Mouse (Mus musculus): ENCODE results near the gene Chn2. TPM values are rescaled to one million over a fixed set of nuclear protein-coding genes. Genes with fewer than 3 reads are reported as not detected.
A peak's percentile ranks its signal among the peaks of the same experiment; 100 is the strongest.

The Chn2 gene
- polyA plus RNA-seq, 1 experiment from 2014 or later = 42.0 TPM

DNA sequence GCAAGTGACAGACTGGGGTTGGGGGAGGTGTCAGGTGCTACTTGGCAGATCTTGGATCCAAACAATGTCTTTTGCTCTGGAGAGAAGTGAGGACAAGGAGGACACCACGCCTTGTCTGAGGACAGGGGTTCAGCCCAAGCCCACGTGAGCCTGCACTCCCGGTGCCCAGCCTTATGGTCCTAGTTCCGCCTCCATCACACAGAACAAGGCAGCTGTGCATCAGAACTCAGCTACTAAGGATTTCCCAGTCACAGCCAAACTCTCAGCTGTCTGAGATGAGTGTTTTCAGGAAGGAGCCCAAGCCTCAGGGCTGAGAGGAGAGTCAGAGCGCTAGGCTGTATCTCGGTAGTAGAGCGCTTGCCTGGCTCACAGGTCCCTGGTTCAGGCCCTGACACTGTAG lies 214.5 kb downstream of the Chn2 start:
- Histone ChIP-seq H3K36me3 (ENCODE audit: control insufficient read depth, insufficient read depth) (no peaks in the 10 kb centered on the region), H3K27me3 (replicated peaks; ENCODE audit: control insufficient read depth, insufficient read depth, low read length) (no peaks in the 10 kb centered on the region), H3K4me1 (replicated peaks; ENCODE audit: control insufficient read depth, insufficient read depth, low read length) (peaks cover 5% of the 10 kb centered on the region; the same call in 1 of the 2 replicates), H3K9ac (replicated peaks; ENCODE audit: low read depth, low read length) (no peak overlapping the region), H3K4me2 (ENCODE audit: low read length) (no peak overlapping the region), H3K9me3 (ENCODE audit: control insufficient read depth, low read length) (no peaks in the 10 kb centered on the region), H3K4me3 (replicated peaks; ENCODE audit: low read length) (no peak overlapping the region), H3K27ac (ENCODE audit: low read length) (no peak overlapping the region)
- no peak for ATAC-seq
- WGBS = 74% methylated on average over 7 of the region's 7 CpGs

GRCm38 (mm10) chr6:54254759-54255158 lies 215.4 kb downstream of the Chn2 start:
- no peak overlapping the region for H3K27ac ChIP-seq (ENCODE audit: low read length)
- H3K4me2 ChIP-seq (ENCODE audit: low read length) = no peak overlapping the region
- H3K27me3 ChIP-seq (replicated peaks; ENCODE audit: control insufficient read depth, insufficient read depth, low read length) = no peaks in the 10 kb centered on the region
- ATAC-seq = no peak
- H3K36me3 ChIP-seq (ENCODE audit: control insufficient read depth, insufficient read depth) = no peaks in the 10 kb centered on the region
- H3K4me3 ChIP-seq (replicated peaks; ENCODE audit: low read length) = no peak overlapping the region
- H3K4me1 ChIP-seq (replicated peaks; ENCODE audit: control insufficient read depth, insufficient read depth, low read length) = peaks cover 5% of the 10 kb centered on the region; the same call in 1 of the 2 replicates
- no peak overlapping the region for H3K9ac ChIP-seq (replicated peaks; ENCODE audit: low read depth, low read length)
- WGBS = 69% methylated on average over 6 of the region's 6 CpGs
- no peaks in the 10 kb centered on the region for H3K9me3 ChIP-seq (ENCODE audit: control insufficient read depth, low read length)

- H3K4me1 ChIP-seq (replicated peaks; ENCODE audit: control insufficient read depth, insufficient read depth, low read length) = peaks cover 5% of the 10 kb centered on the region; the same call in 1 of the 2 replicates
- no peaks in the 10 kb centered on the region for H3K27me3 ChIP-seq (replicated peaks; ENCODE audit: control insufficient read depth, insufficient read depth, low read length)
- H3K9me3 ChIP-seq (ENCODE audit: control insufficient read depth, low read length) = no peaks in the 10 kb centered on the region
- no peak overlapping the region for H3K9ac ChIP-seq (replicated peaks; ENCODE audit: low read depth, low read length)
- H3K4me2 ChIP-seq (ENCODE audit: low read length) = no peak overlapping the region
- 15% methylated on average over 11 of the region's 11 CpGs for WGBS
- no peak overlapping the region for H3K4me3 ChIP-seq (replicated peaks; ENCODE audit: low read length)
- no peaks in the 10 kb centered on the region for H3K36me3 ChIP-seq (ENCODE audit: control insufficient read depth, insufficient read depth)
- no peak overlapping the region for H3K27ac ChIP-seq (ENCODE audit: low read length)
- peak; percentile 58; the same call in 1 of the 2 replicates for ATAC-seq
These were observed 216.0 kb downstream of the Chn2 start for GRCm38 (mm10) chr6:54255321-54255720.

- Histone ChIP-seq H3K4me1 (replicated peaks; ENCODE audit: control insufficient read depth, insufficient read depth, low read length) (peaks cover 5% of the 10 kb centered on the region; the same call in 1 of the 2 replicates), H3K4me2 (ENCODE audit: low read length) (no peak overlapping the region), H3K9ac (replicated peaks; ENCODE audit: low read depth, low read length) (no peak overlapping the region), H3K27me3 (replicated peaks; ENCODE audit: control insufficient read depth, insufficient read depth, low read length) (no peaks in the 10 kb centered on the region), H3K27ac (ENCODE audit: low read length) (no peak overlapping the region), H3K36me3 (ENCODE audit: control insufficient read depth, insufficient read depth) (no peaks in the 10 kb centered on the region), H3K9me3 (ENCODE audit: control insufficient read depth, low read length) (no peaks in the 10 kb centered on the region), H3K4me3 (replicated peaks; ENCODE audit: low read length) (no peak overlapping the region)
- ATAC-seq = no peak
- WGBS = 74% methylated on average over 10 of the region's 10 CpGs
These were observed 217.0 kb downstream of the Chn2 start for GRCm38 (mm10) chr6:54256397-54256796.

DNA sequence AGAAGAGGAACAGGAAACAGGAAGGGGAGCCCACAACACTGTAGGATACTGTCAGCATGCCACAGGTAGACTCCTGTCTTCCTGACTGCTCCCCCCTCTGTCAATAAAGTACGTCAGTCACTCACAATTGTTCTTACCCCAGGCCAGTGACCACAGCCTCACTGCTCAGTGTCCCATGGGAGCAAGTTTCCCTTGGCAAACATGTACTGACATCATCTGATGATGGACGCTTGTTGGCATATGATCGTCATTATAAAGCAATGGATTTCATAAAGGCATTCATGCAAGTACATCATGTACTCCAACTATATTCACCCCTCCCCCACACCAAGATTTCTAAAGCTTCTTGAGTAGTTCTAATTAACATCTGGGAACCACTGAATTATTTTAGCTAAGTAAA lies 218.2 kb downstream of the Chn2 start:
- 90% methylated on average over 3 of the region's 3 CpGs for WGBS

DNA sequence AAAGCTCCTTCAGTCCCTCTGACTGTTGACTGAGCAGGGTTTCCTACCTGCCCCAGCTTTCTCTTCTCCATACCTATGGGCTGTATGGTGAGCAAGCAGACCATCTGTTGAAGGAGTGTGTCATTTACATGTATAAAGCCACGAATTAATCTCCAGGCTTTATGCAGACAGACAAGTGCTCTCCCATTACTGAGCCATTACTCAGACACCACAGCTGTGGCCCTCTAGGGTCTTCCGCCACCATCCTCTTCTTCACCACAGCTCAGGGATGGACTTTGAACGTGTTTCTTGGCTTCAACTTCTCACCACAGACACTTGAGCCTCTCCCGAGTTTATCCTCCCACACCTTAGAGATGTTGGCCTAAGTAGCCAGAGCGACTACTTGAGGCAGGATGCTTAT lies 219.1 kb downstream of the Chn2 start:
- no peak for ATAC-seq
- H3K9me3 ChIP-seq (ENCODE audit: control insufficient read depth, low read length) = no peaks in the 10 kb centered on the region

More for the DNA sequence above, 218.2 kb downstream of the Chn2 start:
- no peak for ATAC-seq
- H3K9ac ChIP-seq (replicated peaks; ENCODE audit: low read depth, low read length) = no peak overlapping the region
- no peak overlapping the region for H3K27ac ChIP-seq (ENCODE audit: low read length)
- H3K36me3 ChIP-seq (ENCODE audit: control insufficient read depth, insufficient read depth) = no peaks in the 10 kb centered on the region
- H3K9me3 ChIP-seq (ENCODE audit: control insufficient read depth, low read length) = no peaks in the 10 kb centered on the region
- H3K4me2 ChIP-seq (ENCODE audit: low read length) = no peak overlapping the region
- peaks cover 5% of the 10 kb centered on the region; the same call in 1 of the 2 replicates for H3K4me1 ChIP-seq (replicated peaks; ENCODE audit: control insufficient read depth, insufficient read depth, low read length)
- no peaks in the 10 kb centered on the region for H3K27me3 ChIP-seq (replicated peaks; ENCODE audit: control insufficient read depth, insufficient read depth, low read length)
- no peak overlapping the region for H3K4me3 ChIP-seq (replicated peaks; ENCODE audit: low read length)

DNA sequence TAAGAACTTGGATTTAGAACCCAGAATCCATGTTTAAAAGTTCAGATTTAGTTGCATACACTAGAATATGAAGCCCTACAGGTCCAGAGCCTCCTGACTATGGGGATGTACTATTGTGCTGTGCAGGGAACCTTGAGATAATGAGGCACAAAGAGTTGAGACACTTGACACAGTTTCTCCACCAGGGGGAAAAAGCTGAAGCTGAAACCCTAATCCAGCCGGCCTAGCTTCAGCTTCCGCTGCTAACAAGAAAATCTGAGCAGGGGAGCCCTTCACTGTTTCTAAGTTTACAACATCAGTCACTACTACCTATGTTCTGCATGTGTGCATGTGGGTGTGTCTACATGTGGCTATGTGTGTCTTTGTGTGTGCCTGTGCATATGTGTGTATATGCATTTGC lies 223.4 kb downstream of the Chn2 start:
- ATAC-seq = no peak
- 71% methylated on average over 2 of the region's 2 CpGs for WGBS

More for the DNA sequence above, 219.1 kb downstream of the Chn2 start:
- H3K4me3 ChIP-seq (replicated peaks; ENCODE audit: low read length) = no peak overlapping the region
- WGBS = 87% methylated on average over 5 of the region's 5 CpGs
- no peak overlapping the region for H3K9ac ChIP-seq (replicated peaks; ENCODE audit: low read depth, low read length)
- H3K27ac ChIP-seq (ENCODE audit: low read length) = no peak overlapping the region
- peaks cover 5% of the 10 kb centered on the region; the same call in 1 of the 2 replicates for H3K4me1 ChIP-seq (replicated peaks; ENCODE audit: control insufficient read depth, insufficient read depth, low read length)
- H3K27me3 ChIP-seq (replicated peaks; ENCODE audit: control insufficient read depth, insufficient read depth, low read length) = no peaks in the 10 kb centered on the region
- H3K36me3 ChIP-seq (ENCODE audit: control insufficient read depth, insufficient read depth) = no peaks in the 10 kb centered on the region
- no peak overlapping the region for H3K4me2 ChIP-seq (ENCODE audit: low read length)

GRCm38 (mm10) chr6:54263890-54264289 lies 224.5 kb downstream of the Chn2 start:
- Histone ChIP-seq H3K36me3 (ENCODE audit: control insufficient read depth, insufficient read depth) (no peaks in the 10 kb centered on the region), H3K27me3 (replicated peaks; ENCODE audit: control insufficient read depth, insufficient read depth, low read length) (no peaks in the 10 kb centered on the region), H3K4me2 (ENCODE audit: low read length) (no peak overlapping the region), H3K4me3 (replicated peaks; ENCODE audit: low read length) (no peak overlapping the region), H3K27ac (ENCODE audit: low read length) (no peak overlapping the region), H3K9me3 (ENCODE audit: control insufficient read depth, low read length) (no peaks in the 10 kb centered on the region), H3K4me1 (replicated peaks; ENCODE audit: control insufficient read depth, insufficient read depth, low read length) (no peaks in the 10 kb centered on the region), H3K9ac (replicated peaks; ENCODE audit: low read depth, low read length) (no peak overlapping the region)
- ATAC-seq = no peak
- WGBS = 71% methylated on average over 2 of the region's 2 CpGs

More for the DNA sequence above, 223.4 kb downstream of the Chn2 start:
- Histone ChIP-seq H3K4me3 (replicated peaks; ENCODE audit: low read length) (no peak overlapping the region), H3K27me3 (replicated peaks; ENCODE audit: control insufficient read depth, insufficient read depth, low read length) (no peaks in the 10 kb centered on the region), H3K27ac (ENCODE audit: low read length) (no peak overlapping the region), H3K9me3 (ENCODE audit: control insufficient read depth, low read length) (no peaks in the 10 kb centered on the region), H3K4me1 (replicated peaks; ENCODE audit: control insufficient read depth, insufficient read depth, low read length) (no peaks in the 10 kb centered on the region), H3K4me2 (ENCODE audit: low read length) (no peak overlapping the region), H3K9ac (replicated peaks; ENCODE audit: low read depth, low read length) (no peak overlapping the region), H3K36me3 (ENCODE audit: control insufficient read depth, insufficient read depth) (no peaks in the 10 kb centered on the region)

DNA sequence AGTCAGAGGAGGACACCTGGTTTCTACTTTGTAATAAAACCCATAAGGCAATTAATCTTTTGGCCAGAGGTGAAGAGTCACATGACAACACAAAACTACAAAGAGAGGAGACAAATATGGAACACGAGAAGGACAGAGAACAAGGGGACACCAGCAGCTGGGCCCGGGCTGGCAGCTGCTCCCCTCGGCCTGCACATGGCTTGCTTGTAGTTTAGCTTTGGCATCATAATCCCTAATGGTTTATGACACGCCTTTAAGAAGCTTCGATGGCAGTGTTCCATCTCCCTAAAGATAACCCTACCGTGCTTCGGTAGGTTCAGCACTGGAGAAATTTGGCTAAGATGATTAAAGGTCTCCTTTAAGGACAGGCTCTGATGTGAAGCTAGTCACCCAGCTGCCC lies 225.2 kb downstream of the Chn2 start:
- ATAC-seq = no peak
- Histone ChIP-seq H3K36me3 (ENCODE audit: control insufficient read depth, insufficient read depth) (no peaks in the 10 kb centered on the region), H3K4me2 (ENCODE audit: low read length) (no peak overlapping the region), H3K27ac (ENCODE audit: low read length) (no peak overlapping the region), H3K9me3 (ENCODE audit: control insufficient read depth, low read length) (no peaks in the 10 kb centered on the region), H3K9ac (replicated peaks; ENCODE audit: low read depth, low read length) (no peak overlapping the region), H3K4me3 (replicated peaks; ENCODE audit: low read length) (no peak overlapping the region), H3K27me3 (replicated peaks; ENCODE audit: control insufficient read depth, insufficient read depth, low read length) (no peaks in the 10 kb centered on the region), H3K4me1 (replicated peaks; ENCODE audit: control insufficient read depth, insufficient read depth, low read length) (no peaks in the 10 kb centered on the region)
- 78% methylated on average over 7 of the region's 7 CpGs for WGBS

GRCm38 (mm10) chr6:54265384-54265783 lies 226.0 kb downstream of the Chn2 start:
- 88% methylated on average over 6 of the region's 6 CpGs for WGBS

More at GRCm38 (mm10) chr6:54265384-54265783, 226.0 kb downstream of the Chn2 start:
- no peak for ATAC-seq
- no peak overlapping the region for H3K4me2 ChIP-seq (ENCODE audit: low read length)
- H3K4me1 ChIP-seq (replicated peaks; ENCODE audit: control insufficient read depth, insufficient read depth, low read length) = no peaks in the 10 kb centered on the region
- no peaks in the 10 kb centered on the region for H3K36me3 ChIP-seq (ENCODE audit: control insufficient read depth, insufficient read depth)
- H3K27me3 ChIP-seq (replicated peaks; ENCODE audit: control insufficient read depth, insufficient read depth, low read length) = no peaks in the 10 kb centered on the region
- no peak overlapping the region for H3K4me3 ChIP-seq (replicated peaks; ENCODE audit: low read length)
- no peaks in the 10 kb centered on the region for H3K9me3 ChIP-seq (ENCODE audit: control insufficient read depth, low read length)
- H3K27ac ChIP-seq (ENCODE audit: low read length) = no peak overlapping the region
- no peak overlapping the region for H3K9ac ChIP-seq (replicated peaks; ENCODE audit: low read depth, low read length)
